Mouse (Mus musculus) heart, postnatal 10 days (tissue): Measurements from ENCODE around the gene Ndufa6. TPM values are rescaled to one million over a fixed set of nuclear protein-coding genes. Genes with fewer than 3 reads are reported as not detected.

Experiments
- DNase-seq, 2 experiments: peaks; one replicate each; pipeline ENCODE4 v3.0.0; 2021
- intact Hi-C: fragments of 180-260 bp; cut with DNase I; formaldehyde crosslinking; loops from one replicate; pipeline ENCODE4 v1.15.1; 2025
- total RNA-seq, 2 experiments: library from RNA; stranded (reverse); gene quantifications; 2 replicates each; pipeline ENCODE4 v1.2.3; 2021

The Ndufa6 gene
- total RNA-seq, 2 experiments from 2014 or later, result 525 to 549 TPM

DNA sequence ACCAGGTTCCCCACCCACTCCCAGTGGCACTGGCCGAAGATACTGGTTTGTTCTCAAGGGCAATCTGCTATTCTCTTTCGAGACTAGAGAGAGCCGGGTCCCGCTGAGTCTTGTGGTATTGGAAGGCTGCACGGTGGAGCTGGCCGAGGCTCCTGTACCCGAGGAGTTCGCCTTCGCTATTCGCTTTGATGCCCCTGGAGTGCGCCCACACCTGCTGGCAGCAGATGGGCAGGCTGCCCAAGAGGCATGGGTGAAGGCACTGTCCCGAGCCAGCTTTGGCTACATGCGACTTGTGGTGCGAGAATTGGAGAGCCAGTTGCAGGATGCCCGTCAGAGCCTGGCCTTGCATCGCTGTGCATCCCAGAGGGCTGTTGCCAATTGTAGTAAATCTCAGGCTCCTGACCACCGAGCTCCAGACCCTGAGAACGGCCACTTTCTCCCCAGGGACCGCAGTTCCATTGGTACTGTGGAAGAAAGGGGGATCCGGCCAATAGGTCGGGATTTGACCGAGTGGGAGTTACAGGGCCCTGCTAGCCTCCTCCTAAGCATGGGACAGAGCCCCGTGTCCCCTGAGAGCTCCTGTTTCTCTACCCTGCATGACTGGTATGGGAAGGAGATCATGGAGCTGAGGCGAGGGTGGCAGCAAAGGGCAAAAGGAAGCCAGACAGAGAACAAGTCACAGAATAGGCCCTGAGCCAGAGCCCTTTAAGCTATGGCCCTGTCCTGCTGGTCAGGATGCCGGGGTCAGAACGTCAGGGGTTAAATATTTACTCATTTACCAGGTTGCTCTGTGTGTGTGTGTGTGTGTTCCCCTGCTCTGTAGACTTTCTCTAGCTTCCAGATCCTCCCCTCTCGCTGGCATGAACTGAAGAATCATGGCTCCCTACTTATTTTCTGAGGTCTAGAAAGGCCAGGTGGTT lies 10.5 kb downstream of the Ndufa6 start:
- DNase-seq, result no peak
- intact Hi-C loops, result no loop called here

DNA sequence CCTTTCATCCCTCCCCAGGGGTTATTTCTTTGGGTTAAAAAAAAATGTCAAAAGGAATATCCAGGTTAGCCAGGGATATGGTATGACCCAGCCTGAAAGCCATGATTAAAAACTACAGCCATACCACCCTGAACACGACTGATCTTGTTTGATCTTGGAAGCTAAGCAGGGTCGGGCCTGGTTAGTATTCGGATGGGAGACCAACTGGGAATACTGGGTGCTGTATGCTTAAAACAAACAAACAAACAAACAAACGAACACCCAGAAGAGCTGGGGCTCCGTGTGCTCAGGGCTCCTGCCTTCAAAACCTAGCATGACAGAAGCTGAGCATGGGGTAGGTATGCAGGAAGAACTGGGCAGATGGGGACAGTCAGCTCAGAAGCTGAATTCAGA lies 11.6 kb downstream of the Ndufa6 start:
- intact Hi-C loops, result no loop called here
- no peak for DNase-seq

DNA sequence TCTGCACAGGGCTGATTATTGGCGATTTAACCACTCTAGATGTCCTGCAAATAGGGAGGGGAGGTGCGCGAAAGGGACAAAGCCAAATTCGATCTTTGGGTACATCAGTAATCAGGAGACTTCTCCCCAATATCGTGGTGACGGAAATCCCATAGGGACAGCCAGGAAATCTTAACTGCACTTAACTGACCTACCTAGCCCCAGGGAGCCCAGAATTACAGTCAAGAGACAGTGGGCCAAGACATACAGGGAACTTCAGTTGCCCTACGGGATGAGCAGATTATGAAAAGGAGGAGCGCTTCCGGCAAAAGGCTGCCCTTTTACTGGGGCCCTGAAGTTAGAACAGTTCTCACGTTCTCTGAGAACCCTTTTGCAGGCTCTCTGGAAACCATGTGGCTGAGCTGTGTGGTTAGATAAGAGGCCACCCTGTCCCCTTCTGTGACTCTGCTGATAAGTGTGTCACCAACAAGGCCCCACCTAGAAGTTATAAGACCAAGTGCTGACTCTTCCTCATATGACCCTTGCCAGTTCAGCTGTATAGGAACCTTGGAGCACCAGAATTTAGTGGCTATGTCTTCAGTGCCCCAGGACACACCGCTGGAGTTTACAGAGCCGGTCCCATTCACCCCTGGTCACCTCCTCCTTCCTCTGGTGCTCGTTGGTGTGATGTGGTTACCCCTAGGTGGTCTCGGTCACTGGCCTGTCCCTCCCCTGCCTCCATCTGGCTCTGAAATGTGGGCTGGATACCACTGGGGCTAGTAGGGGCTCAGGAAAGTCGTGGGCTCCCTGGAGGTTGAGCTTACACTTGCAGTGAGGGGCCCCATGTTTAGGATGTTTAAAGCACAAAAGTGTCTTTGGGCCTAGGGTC lies 12.2 kb downstream of the Ndufa6 start:
- peak in 1 of 2 experiments; percentile 23 for DNase-seq
- intact Hi-C loops, result no loop called here

DNA sequence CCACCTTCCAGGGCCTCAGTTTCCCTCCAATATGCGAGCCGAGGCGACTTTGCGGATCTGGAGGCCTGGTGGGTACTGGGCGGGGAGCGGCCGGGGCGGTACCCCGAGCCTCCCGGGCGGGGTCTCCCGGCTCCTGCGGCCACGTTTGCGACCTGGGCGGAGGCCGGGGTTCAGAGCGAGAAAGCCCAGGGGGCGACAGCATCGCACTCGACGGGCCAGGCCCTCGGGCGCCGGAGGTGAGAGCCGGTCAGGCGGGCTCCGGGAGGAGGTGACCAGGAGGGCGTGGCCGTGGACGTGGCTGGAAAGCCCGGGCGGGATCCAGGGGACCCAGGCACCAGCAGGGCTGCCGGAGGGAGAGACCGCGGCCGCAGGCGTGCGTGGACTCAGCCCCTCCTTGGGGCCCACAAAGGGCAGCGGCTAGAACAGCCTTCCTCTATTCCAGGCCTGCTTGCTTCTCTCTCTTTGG lies 13.1 kb downstream of the Ndufa6 start:
- DNase-seq, result peak; percentile 73 to 75
- intact Hi-C loops, result no loop called here

DNA sequence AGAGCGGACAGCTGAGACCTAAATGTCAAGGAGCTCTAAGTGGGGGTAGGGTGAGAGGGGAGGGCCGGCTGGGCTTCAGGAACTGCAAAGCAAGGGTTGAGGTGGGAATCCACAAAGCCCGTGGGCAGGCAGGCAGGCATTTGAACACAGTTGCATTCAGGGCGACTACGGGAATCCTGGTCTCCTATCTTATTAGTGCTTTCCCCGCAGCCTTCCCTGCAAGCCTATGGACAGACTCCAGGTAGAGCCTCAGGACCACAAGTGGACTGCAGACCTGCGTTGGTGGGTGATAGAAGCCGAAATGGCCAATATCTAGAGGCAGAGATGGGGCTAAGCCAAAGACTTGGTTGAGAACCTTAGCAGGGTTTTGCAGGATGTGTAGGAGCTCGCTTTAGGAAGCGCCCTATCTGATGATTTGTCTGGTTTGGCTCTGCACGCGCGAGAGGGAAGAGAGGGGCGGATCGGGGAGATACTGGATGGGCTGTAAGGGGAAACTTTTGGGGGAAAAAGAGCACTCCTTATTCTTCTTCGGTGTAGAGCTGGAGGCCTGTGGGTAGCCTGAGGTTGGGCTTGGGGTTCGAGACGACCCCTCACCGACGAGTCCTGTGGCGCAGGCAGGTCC lies 13.6 kb downstream of the Ndufa6 start:
- intact Hi-C loops, result no loop called here
- no peak for DNase-seq

DNA sequence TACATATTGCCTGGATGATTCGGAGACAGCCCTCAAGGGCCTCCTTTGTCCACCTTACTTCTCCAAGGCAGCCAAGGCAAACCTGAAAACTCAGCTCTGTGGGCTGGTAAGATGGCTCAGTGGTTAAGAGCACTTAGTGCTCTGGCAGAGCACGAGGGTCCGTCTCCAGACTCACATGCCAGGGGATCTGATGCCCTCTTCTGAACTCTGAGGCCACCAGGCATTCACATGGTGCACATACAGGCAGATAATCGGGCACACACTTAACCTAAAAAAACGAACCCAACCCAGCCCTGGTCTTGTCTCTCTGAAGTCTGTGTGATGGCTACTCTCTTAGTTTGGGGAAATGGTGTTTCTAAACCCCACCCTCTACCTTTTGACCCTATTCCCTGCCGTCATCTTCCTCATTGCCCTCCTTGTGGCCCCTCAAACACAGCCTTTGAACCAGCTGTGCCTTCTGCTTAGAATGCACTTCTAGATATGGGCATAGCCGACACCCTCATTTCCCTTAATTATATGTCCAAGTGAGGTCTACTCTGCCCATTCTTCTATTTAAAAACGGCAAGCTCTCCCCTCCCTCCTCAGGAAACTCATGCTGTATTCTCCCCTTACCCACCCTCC lies 14.4 kb downstream of the Ndufa6 start:
- intact Hi-C loops, result loop anchor here (5.0 to 10.0 kb wide), 2 partner anchors 72 to 205 kb away; no protein-coding TSS in a partner anchor
- DNase-seq, result no peak

DNA sequence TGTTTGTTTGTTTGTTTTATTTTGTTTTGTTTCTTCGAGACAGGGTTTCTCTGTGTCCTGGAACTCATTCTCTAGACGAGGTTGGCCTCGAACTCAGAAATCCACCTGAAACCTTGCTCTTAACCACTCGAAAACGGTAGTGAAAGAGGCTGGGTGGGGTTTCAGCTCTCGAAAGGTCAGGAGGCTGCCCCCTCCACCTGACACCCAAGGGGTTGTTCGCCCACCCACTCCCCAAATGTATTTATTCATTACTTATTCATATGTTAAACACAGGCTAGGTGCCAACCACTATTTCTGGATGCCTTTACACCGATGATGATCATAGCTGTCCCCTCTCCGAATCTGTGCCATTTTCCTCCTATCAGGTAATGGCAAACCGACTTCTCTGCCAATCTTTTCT lies 15.0 kb downstream of the Ndufa6 start:
- intact Hi-C loops, result loop anchor here (5.0 to 10.0 kb wide), 2 partner anchors 72 to 204 kb away; no protein-coding TSS in a partner anchor
- no peak for DNase-seq

DNA sequence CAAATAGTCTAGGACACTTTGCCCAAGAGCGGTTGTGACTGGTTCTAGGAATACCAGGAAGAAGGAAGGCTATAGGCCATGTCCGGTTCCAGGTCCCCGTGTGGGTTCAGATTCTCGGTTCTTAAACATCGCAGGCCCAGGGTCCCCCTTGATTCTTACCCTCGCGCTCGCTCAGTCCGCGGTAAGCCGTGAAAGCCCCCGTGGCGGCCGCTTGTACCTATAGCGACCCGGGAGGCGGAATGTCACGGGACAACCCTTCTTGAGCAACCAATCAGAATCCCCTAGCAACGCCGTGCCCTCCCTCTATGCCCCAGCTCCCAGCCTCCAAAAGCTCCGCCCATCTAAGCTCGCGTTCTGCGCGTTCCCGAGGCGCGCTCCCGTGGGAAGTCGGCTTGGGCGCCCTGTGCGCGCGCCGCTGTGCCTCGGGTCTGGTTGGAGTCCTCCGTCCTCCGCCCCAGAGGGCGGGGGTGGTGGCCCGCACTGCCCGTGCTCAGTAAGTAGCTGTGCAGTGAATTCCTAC lies 15.5 kb downstream of the Ndufa6 start, which contains the start of the genes Naga, Pheta2 and Smdt1:
TSS of gene Naga (minus strand) at position 333 of the 520 bp plus-strand sequence.
TSS of gene Pheta2 (plus strand) at position 350 of the 520 bp plus-strand sequence.
TSS of gene Smdt1 (plus strand) at position 367 of the 520 bp plus-strand sequence.
- peak; percentile 98 to 99 for DNase-seq
- intact Hi-C loops, result loop anchor here (5.0 to 10.0 kb wide), 2 partner anchors 71 to 204 kb away; no protein-coding TSS in a partner anchor

DNA sequence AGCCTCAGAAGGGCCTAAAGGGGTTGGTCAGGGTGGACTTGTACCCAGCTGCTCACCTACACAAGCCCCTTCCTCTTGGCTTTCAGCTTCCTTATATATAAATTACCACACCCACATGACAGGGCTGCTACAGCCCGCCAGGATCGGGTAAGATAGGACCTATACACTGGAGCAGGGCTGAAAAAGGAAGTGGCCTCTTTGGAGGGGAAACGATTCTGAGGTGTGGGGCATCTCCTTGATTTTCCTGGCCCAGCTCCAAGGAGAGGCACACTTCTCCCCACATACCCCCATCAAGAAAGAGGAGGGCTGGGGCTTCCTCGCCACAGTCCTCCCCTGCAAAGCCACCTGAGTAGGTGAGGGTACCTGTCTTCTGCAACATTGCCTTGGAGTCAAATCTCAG lies 16.2 kb downstream of the Ndufa6 start:
- intact Hi-C loops, result loop anchor here (5.0 to 10.0 kb wide), 2 partner anchors 71 to 203 kb away; no protein-coding TSS in a partner anchor
- no peak for DNase-seq

DNA sequence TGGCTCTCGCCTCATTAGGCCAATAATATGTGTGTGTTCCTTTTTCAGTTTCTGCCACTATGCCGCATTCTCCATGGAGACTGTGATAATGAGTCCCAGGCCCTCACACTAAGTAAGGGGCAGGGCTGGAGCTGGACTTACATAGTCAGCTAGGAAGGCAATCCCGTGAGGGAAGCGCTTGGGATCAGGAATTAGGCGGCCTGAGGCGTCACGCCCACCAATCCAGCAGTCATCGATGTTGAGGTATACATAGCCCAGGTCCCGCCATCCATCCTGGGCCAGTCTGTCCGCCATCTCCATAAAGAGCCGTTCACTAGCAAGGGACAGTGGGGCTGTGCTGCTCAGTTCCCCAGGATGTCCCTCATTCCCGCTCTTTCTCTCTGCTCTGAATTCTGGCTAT lies 17.5 kb downstream of the Ndufa6 start:
- no peak for DNase-seq
- intact Hi-C loops, result loop anchor here (5.0 to 10.0 kb wide), 2 partner anchors 69 to 202 kb away; no protein-coding TSS in a partner anchor

DNA sequence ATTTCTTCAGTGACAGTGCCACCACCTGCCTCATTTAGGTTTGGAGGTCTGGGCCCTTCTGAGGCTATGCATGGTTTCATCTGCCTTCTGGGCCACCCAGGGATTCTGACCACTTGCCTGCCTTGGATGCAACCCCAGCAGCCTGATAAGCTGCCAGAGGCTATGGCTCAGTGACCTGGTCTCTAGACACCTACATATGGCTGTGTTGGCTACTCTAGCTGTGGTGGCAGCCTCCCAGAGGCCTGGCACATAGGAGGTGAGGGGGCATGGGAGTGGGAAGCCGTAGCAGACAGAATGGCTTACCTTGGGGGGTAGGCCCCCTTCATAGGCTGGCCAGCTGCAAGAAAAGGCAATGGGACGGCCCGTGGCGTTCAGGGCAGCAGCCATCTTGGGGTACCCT lies 18.9 kb downstream of the Ndufa6 start:
- no peak for DNase-seq
- intact Hi-C loops, result loop anchor here (5.0 to 10.0 kb wide), 2 partner anchors 68 to 200 kb away; no protein-coding TSS in a partner anchor

DNA sequence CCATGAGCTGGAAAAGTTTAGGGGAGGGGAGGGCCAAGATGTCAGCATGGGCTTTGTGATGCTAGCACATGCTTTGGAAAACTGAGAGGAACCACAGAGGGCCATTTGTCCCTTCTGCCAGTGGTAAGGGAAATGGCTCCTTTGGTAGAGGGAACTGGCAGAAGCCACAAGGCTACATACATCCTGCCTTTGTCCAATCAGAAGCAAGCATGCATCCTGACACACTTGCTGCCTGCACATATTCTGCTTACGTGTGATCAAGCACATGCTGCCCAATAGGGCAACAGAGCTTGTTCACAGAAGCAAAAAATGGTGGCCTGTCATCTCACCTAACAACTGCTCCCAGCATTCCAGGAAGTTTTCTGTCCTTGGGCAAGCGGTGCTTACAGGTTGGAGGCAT lies 28.7 kb downstream of the Ndufa6 start:
- no peak for DNase-seq
- intact Hi-C loops, result no loop called here

DNA sequence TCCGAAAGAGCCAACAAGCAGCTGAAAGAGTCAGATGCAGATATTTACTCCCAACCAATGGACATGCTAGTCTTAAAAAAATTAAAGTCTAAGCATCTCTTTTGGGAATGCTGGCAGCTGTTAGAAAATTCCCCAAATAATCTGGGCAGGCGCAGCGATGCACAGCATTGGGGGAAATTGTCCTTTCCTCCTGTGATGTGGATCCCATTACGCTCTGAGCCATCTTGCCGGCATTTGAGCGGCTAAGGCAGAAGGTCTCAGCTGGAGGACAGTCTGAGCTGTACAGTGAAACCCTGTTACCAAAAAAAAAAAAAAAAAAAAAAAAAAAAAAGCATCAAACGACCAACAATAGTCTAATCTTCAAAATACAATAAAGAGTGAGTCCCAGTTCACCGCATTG lies 31.9 kb downstream of the Ndufa6 start:
- no peak for DNase-seq

DNA sequence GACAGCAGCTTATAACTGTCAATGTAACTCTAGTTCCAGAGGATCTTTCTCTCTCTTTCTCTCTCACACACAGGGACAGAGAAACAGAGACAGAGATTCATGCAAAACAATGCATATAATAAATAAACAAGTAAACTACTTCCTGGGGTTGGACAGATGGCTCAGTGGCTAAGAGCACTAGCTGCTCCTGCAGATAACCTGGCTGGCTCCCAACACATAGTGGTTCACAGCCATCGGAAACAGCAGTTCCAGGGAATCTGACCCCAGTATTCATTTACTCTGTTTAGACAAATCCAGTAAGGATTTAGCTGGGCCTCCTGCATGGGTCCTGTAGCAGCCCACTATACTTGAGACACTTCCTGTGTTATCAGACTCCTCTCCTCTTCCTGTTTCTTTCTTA lies 34.5 kb downstream of the Ndufa6 start:
- intact Hi-C loops, result no loop called here
- DNase-seq, result no peak

More for the DNA sequence above, 31.9 kb downstream of the Ndufa6 start:
- intact Hi-C loops, result no loop called here

DNA sequence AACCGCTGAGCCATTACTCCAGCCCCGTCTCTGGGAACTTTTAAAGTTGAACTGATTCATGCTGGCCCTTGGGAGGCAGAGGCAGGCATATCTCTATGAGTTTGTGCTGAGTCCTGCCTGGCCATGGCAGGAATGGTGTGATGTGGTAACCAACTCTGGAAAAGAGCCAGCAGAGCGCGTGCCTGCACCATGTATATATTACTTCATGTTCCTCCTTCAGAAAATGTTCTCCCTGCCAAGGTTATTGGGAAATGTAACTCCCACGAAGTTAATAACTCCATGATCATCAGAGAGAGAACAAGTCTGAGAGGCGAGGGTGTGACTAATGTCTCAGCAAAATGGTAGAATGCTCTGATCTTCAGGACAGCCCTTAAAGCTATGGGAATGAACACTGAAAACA lies 36.3 kb downstream of the Ndufa6 start:
- intact Hi-C loops, result no loop called here
- no peak for DNase-seq

DNA sequence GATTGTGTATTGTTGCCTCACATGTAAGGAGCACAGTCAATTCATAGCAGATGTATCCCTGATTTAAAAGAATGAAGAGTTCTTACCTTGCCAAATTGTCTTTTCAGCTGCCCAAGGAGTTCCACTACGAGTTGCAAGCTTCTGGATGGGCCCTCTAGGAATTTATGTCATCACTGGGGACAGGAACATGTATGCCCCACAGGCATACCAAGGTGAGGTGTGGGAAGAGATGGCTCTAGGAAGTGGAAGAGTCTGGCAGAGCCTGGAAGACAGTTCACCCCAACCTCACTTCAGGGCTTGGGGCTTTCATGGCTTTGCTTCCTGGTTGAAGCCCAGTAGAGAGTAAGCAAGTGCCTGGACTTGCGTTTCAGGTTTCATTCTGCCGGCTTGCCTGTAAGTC lies 45.7 kb downstream of the Ndufa6 start:
- DNase-seq, result no peak

DNA sequence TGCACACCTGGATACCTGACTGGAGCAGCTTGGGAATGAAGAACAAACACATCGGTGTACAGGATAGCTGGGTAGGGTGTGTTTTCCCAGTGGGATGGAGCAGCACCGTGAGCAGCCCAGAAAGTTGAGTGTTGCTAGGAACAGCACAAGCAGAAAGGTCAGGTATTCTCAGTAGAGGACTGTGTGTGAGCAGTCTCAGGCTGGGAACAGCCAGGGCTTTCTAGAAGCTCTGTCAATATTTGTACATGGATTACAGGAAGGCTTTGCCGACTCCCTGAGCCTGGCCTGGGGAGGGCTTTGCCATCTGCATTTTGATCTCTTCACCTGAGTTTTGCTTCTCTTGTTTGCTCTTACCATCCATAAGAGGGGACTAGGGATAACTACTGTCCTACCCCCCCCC lies 47.0 kb downstream of the Ndufa6 start:
- intact Hi-C loops, result no loop called here
- no peak for DNase-seq

More for the DNA sequence above, 45.7 kb downstream of the Ndufa6 start:
- intact Hi-C loops, result no loop called here
